Mouse (Mus musculus): ENCODE results near the gene Ranbp3. TPM values are rescaled to one million over a fixed set of nuclear protein-coding genes. Genes with fewer than 3 reads are reported as not detected.
A peak's percentile ranks its signal among the peaks of the same experiment; 100 is the strongest.
"Not testable (repeated sequence)": the region's sequence is repeated elsewhere in the genome, so short reads cannot be mapped to it uniquely, and the experiment has no call there.

Gene Ranbp3
- 79.7 and 80.3 TPM in 2 replicates for total RNA-seq (2021)
- long read RNA-seq, transcript Ranbp3-206 (17 exons, 2,567 nt), result minor isoform, 7 of 96 reads
- long read RNA-seq, transcript Ranbp3-201 (16 exons, 2,373 nt), result major isoform, 38 of 96 reads
- long read RNA-seq, partial matches to known transcripts, result 42 of 96 reads
- long read RNA-seq, other reads (novel, unspliced or antisense), result 9 of 96 reads

DNA sequence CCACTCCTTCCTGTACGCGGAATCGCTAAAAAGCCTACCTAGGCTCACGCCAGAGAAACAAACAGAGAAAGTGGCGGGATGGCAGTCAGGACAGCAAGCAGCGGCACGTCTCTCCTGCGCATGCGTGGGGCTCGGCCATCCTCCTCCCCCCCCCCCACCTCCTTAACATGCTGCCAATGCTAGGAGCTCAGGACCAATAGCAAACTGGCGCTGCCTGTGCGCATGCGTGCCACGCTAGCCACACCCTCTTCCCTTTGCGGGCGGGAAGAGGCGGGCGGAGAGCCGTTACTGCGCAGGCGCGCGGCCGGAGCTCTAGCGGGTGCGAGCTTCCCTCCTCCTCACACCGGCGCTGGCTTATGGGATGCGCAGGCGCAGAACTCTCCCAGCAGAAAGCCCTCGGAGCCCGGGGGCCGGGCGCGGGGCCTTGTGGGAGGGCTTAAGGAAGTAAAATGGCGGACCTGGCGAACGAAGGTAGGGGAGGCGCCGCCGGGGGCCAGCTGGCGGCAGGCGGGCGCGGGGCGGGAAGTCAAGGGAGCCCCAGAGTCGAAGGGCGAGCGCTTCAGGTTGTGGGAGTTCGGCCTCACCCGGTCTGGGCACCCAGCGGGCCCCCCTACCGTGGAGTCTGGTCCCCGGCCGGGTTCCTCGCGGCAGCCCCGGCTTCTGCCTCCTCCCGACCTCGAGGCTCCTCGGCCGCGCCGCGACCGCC, at the start of gene Ranbp3:
Gene Ranbp3, plus strand, starts transcription at position 354 of the 706 bp plus-strand sequence.
- peak; percentile 100 for DNase-seq

DNA sequence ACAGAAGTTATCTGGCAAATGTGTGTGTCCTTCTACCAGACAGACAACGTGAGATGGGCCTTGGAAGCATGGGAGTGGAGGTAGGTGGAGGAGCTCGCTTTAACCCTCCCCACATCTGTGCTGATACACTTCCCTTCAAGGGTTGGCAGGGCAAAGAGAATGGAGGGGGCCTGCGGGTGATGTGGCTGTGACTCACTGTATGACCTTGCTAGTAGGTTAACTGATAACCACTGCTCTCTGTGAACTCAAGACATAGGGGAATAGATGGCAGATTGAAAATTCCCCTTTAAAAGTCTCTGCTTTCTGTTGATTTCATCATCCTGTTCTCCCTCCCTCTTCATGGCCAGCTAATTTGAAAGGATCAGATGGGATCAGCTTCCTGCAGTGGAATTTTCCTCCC, 47.6 kb upstream of the Ranbp3 start:
- peak; percentile 55 for DNase-seq

DNA sequence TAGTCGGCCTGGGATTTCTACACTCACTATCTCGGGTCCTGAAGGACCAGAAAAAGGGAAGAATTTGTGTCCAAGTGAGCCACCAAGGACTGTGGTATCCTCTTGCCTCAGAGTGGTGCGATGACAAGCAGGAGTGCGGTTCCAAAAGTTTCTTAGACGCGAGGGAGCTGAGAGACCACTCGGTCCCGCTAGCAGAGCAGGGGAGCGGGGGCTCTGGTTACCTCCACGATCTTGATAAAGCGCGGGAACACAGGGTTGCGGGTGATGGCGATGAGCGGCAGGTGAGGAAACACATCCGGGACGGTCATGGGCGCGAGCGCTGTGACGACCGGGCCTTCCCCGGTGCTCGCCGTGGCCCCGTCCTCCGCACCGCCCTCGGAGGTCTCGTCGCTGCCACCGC, 46.8 kb upstream of the Ranbp3 start:
- no peak for DNase-seq

DNA sequence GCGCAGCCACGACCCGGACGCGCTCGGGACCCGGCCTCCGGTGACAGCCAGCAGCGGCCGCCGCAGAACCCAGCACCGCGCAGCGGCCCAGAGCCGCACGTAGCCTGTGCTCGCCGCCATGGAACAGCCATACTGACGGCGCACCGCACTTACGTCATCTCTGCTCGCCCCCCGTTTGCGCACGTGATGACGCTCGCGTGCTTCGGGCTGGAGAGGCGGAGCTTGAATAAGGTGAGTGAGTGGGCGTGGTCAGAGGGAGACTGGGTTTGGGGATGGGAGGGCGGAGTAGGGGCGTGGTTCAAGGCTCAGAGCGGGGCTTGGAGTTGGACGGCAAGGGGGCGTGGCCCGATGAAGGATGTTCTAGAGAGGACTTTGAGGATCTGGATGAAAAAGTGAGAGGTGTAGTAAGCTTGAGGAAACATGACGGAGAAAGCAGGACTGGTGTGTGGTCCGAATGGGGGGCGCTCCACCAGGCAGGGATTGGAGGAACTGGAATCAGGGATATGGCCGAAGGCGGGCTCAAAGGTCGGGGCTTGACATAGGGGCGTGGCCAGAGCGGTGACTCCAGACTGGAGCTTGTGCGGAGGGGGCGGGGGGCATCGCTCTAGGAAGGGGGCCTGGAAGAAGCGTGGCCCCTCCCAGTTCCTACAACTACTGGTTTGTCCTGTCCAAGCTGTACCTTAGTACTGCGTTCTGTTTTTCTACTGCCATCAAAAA, 46.2 kb upstream of the Ranbp3 start, which contains the start of gene Lonp1:
Gene Lonp1, minus strand, starts transcription at position 134 of the 717 bp plus-strand sequence.
- peak; percentile 96 for DNase-seq

DNA sequence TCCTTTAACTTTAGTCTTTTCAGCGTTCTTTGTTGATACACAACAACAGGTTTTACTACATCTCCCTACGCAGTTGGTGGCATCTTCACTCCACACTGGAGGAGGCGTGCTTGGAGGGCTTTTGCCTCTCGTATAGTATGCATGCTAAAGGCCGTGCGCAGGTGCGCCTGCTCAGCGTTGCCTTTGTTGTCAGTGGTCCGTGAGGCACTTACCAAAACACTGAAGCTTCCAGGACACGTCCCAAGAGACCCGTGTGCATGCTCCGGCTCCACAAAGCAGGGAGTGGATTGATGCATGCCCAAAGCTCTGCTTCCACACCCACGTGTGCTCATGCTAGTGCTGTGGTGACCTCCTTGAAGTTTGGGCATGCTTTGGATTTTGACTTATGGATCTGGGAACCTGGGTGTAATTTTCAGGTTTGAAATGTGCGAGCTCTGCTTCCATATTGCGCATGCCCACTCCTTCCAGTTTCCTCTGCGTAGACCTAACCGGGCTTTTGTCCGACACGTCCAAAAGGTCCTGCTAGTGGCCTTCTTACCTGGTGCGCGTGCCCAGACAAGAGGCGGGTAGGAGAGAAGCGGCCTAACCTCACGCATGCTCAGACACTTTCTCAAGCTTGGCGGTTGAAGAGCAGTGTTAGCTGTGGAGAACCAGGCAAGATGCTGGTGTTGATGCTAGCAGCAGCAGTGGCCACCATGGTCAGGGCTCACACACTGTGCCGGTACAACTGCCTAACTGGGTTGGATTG, 45.4 kb upstream of the Ranbp3 start, which contains the start of gene Catsperd:
Gene Catsperd, plus strand, starts transcription at position 614 of the 748 bp plus-strand sequence.
- no peak for DNase-seq

DNA sequence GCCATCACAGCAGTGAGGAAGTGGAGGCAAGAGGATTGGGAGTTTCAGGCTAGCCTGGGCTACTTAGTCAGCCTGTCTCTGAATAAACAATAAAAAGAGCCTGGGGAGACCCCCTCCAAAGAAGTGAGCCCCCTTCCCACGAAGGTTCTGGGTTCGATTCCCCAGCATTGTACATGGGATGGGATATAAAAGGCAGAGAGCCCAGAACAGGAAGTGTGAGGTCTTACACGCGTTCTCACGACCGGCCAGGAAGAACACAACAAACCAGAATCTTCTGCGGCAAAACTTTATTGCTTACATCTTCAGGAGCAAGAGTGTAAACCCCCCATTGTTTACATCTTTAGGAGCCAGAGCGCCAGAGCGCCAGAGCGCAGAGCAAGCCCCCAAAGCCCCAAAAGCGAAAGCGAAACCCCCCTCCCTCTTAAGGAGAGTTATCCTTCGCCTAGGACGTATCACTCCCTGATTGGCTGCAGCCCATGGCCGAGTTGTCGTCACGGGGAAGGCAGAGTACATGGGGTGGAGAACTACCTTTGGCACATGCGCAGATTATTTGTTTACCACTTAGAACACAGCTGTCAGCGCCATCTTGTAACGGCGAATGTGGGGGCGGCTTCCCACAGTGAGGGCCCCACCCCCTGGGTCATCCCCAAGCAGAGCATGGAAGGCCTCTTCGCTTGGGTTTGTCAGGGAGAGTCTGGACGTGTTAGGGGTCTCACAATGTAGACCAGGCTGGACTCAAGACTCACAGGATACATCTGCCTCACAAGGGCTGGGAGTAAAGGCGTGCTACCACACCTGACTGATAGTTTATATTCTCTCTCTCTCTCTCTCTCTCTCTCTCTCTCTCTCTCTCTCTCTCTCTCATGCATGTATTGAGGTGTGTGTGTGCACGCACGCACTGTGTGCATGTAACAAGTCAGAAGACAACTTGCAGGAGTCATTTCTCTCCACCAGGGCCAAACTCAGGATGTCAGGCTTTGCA, 43.0 kb upstream of the Ranbp3 start:
- not testable (repeated sequence) for DNase-seq

DNA sequence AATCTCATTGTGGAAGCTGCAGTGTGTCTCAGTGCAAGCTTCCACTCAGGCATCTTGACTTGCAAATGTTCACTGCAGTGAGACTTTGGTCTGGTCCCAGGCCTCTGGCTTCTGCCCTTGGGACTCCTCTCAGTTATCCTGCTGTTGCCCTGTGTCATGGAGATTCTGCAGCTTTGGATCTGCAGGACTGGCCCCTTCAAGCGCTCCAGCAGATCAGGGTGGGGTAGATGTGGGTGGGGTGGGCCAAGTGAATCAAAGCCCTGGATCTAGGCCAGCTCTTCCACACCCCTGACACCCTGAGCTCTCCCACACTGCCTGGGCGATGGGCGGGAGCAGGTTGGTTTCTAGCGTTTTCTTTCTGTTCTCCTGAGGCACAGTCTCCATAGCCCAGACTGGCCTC, 41.3 kb upstream of the Ranbp3 start:
- DNase-seq, result no peak

DNA sequence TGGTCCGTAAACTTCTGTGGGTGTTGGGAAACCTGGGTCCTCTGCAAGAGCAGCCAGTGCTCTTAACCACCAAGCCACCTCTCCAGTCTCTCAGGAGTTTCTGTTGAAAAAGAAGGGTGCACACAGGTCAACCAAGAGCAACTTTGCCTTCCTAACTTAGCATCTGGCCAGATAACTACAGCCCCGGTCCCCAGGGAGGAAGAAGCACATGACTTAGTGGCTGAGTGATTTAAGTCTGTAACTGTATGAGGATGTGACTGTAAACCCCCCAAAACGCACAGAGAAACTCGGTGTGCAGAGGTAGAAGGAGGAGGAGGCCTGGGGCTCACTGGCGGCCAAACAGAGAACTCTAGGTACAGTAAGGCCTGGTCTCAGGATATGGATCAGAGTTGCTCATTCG, 39.1 kb upstream of the Ranbp3 start:
- no peak for DNase-seq

DNA sequence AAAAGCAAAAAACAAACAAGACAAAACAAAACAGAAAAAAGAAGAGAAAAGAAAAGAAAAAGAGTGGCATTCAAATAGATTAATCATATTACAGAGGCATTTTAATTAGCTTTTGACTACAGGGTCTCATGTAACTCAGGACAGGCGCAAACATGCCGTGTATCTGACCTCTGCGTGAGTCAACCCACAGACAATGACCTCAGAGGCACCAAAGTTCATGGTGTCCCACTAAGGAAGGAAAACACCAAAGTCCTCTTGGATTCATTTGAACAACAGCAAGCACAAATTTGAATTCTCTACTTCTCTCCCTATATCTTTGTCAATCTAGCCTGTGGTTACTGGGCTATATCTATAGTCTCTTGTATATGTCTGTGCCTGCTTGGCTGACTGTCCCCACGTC, 29.9 kb upstream of the Ranbp3 start:
- DNase-seq, result no peak

DNA sequence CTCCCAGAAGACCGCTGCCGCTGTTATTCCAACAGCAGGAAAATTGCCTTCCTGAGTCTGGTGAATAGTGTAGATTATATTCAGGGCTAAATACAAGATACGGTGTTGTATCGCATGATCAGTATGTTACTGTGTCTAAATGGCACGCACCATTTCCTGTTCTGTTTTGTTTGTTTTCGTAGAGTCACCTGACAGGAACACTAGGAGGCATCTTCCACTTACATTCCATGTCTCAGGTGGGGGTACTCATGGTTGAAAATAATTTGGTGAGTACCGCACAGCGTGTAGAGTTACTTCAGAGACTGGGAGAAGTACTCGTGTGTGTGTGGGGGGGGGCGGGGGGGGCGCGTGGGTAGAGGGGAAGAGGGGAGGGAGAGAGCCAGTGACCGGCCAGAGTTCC, 25.5 kb upstream of the Ranbp3 start:
- DNase-seq, result no peak

DNA sequence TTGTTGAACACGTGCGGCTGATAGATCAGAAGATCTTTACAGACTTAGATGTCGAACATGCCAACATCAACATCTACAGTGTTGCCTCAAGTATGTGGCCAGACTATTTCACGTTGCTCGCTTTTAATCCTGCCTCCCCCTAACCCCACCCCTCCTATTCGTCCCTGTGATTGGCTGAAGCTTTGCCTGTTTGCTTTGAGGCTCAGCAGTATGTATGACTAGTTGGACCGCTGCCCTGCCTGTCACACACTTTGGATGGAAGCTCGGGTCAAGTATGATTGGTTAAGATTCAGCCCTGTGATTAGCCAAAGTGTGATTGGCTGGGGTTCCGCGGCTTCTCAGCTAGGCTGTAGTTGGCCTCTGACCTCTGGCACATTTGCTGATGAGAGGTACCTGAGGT, 21.3 kb upstream of the Ranbp3 start:
- no peak for DNase-seq

DNA sequence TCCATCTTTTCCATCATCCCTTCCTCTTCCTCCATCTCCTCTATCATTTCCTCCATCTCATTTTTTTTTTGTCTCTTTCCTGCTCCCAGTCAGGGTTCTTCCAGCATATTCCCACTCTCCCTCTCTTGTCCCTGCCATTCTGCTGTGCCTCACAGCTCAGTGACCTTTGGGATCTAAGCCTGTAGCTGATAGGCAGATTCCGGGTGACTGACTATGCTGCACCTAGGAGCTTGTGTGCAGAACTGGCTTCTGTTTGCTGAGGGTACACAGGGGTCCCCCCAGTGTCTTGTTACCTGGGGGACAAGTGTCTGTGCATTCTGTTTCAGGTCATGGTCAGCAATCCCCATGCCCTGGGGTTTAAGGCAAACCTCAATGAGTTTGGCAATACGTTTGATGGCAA, 18.3 kb upstream of the Ranbp3 start:
- no peak for DNase-seq

DNA sequence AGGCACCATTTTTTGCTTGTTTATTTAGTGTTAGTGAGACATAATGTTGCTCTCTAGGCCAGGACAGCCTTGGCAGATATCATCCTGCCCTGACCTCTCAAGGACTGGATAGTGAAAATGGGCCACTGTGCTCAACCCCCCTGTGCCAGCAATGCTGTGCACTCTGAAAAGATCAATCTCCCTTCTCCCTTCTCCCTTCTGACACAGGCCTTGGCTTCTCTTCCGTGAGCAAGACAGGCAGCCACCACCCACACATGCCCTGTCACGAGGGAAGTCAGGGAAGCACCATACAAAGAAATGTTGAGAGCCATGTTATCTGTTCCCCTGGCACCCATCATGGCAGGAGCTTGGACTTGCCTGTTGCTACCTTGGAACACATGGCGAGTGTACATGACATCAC, 17.8 kb upstream of the Ranbp3 start:
- peak; percentile 18 for DNase-seq

DNA sequence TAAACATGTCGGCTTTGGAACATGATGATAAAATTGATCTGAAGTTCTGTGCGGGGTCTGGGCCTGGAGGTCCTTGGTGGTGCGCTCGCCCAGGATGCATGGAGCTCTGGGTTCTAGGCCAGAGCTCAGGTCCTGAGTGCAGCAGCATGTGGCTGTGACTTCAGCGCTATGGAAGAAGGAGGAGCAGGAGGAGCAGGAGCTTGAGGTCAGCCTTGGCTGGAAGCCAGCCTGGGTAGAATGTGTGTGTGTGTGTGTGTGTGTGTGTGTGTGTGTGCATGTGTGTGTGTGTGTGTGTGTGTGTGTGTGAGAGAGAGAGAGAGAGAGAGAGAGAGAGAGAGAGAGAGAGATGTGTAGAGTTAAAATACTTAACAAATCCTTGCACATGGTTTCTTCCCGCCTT, 16.9 kb upstream of the Ranbp3 start:
- DNase-seq, result no peak

DNA sequence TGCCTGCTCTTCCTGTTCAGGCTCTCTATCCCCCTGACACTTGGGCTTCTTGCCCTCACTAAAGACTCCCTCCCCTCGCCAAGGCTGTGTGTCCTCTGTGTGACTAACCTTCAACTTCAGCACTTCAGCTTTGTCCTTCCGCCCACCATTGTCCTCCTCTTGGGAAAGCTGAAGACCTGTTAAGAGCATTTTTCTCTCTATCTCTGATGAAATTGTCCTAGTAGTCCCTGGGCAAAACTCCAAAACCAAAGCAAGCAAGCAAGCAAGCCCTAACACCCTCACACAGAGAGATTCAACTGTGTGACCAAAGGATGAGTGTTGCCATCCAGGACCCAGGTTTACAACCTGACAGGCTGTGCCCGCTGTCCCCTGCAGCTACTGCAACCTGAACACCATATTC, 9.4 kb upstream of the Ranbp3 start:
- DNase-seq, result no peak

DNA sequence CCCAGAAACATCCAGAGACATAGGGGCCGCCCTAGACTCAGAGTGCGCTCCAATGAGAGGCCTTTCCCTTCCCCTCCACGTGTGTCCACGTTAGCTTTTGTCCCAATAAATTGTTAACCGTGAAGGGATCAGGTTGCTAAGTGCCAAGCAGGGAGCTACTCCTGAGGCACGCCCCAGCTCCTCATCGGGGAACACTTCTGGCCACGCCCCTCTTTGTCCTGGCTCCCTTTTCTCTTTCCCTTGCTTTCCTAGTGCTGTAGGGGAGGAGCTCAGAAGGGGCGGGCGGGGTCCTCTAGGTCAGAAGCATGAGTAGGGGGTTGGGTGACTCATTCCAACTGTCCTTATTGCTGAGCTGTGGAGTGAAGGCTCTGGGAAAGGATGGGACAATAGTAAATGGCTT, 8.8 kb upstream of the Ranbp3 start:
- DNase-seq, result no peak

DNA sequence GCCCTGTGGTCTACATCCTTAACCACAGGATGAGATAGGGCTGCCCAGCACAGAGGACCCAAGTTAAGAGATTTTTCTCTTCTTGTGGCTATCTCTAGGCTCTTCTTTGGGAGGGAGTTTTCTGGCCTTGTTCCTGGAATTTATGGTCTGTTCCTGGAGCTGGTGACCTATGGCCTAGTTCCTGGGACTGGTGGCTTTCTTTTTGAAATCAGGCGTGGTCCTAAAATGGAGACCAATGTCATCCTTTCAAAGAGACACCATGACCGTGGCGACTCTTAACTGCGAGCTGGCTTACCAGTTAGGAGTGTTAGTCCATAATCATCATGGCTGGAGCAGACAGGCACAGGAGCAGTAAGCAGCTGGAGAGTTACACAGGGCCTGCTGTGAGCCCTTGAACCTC, 6.7 kb upstream of the Ranbp3 start:
- no peak for DNase-seq

DNA sequence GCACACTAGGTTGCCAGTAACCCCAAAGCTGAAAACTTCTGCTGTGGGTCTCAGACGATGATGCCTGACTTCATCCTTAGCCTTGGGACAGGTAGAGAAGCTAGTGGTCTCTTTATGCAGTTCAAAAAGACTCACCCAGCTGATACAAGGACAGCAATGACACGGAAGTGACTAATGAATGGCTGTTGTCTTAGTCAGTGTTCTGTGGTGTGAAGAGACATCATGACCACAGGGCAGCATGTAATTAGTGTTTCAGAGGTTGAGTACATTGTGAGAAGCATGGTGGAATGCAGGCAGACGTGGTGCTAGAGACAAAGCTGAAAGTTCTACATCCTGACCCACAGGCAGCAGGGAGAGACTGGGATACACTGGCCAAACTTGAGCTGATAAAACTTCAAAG, 5.5 kb upstream of the Ranbp3 start:
- DNase-seq, result no peak

DNA sequence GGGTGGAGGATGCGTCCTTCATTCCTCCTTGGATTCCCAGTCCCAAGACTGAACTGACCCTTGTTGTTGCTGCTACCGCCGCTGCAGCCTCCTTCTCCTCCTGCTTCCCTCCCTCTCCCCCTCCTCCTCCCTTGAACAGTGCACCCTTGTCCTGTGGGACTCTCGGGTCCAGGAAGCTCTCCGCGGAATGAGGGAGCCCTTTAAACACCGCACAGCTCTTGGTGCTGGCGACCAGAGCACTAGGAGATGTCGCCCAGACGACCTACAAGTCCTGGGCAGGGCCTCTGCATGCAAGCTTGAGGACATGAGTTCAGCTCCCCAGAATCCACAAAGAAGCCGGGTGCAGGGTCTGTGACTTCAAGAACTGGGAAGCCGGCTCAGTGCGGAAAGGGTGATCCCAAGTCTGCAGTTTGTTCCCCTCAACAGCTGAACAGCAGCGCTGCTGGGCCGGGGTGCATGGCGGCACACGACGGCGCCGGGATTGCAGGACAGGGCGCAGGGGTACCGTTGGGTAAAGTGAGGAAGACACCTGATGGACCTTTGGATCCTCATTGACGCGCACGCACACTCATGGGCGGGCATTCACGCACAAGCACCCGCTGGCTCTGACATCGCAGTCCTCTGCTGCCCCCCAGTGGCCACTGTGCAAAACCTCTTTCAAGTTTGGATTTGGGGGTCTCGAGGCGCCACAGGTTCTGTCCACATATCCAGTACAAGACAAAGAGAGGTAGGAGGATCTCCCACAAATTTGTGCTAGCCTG, 4.5 kb upstream of the Ranbp3 start:
- DNase-seq, result peak; percentile 91

DNA sequence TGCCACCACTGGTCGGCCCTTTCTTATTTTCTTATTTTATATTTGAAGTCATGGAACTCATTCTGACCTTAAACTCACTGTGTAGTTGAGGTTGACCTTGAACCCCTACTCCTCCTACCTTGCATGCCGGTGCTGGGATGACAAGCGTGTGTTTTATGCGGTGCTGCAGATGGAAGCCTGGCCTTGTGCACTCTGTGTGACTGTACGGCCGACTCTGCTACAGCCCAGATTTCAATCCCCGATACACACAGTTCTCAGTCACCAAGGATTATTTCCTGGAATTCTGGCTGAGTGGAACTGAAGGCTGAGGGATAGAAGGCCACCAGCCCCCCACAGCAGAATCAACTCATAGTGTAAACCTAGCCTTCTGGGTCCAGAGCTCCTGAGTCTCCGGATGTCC, 3.3 kb upstream of the Ranbp3 start:
- no peak for DNase-seq

Data from adrenal gland, postnatal 25 days (tissue).